13 mouse cellular contexts compared by ENCODE assay signal in the genomic region with DNA sequence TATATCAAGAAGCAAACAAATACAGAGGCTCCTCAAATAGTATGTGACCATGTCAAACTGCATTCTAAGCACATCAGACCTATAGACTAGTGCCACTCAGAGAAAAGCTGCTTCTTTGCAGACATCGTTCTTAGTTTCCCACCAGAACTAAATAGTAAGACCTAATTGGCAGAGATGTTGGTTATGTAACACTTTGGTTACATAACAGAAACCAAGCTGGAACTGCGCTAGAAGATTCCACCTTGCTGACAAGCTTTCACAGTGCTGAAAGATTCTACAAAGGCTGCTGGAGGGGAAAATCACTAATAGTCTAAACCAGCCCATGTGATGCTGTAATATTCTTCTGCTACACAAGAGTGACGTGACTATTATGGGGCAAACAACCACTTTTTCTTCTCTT.
"Had no signal": no experiment of that assay in that cellular context is flagged by ENCODE, and none has a peak within 500 bp of the region (broad histone marks: within the 10 kb centered on the region; RNA-seq: fewer than 3 reads in every experiment).

No protein-coding gene starts in this region.

- ATAC-seq: liver, postnatal 0 days; midbrain, embryonic 16.5 days had no signal

- H3K9ac ChIP-seq: liver, embryonic 13.5 days; liver, postnatal 0 days; midbrain, embryonic 12.5 days; neural tube, embryonic 13.5 days had no signal

- H3K4me2 ChIP-seq: liver, embryonic 13.5 days; midbrain, embryonic 12.5 days; neural tube, embryonic 13.5 days had no signal

- H3K4me3 ChIP-seq: limb, embryonic 10.5 days; liver, embryonic 13.5 days; midbrain, embryonic 12.5 days; neural tube, embryonic 13.5 days had no signal

- DNase-seq: kidney, adult 11 months; kidney, postnatal 36 days; layer of hippocampus, adult 9-11 months; liver, embryonic 13.5 days; liver, postnatal 0 days; retina, postnatal 1 day; right cerebral cortex, postnatal 14 days; thymus, postnatal 4 days had no signal

- H3K9me3 ChIP-seq: limb, embryonic 10.5 days; liver, embryonic 13.5 days; midbrain, embryonic 12.5 days; neural tube, embryonic 13.5 days had no signal

- H3K4me1 ChIP-seq: limb, embryonic 10.5 days; liver, embryonic 13.5 days; midbrain, embryonic 12.5 days; neural tube, embryonic 13.5 days had no signal

- H3K27me3 ChIP-seq: liver, embryonic 13.5 days; midbrain, embryonic 12.5 days; neural tube, embryonic 13.5 days had no signal

- H3K27ac ChIP-seq: limb, embryonic 10.5 days; liver, embryonic 13.5 days; macrophage; midbrain, embryonic 12.5 days; neural tube, embryonic 13.5 days had no signal
